Mouse (Mus musculus) stomach, postnatal 0 days (tissue): ENCODE results near the gene Tbrg4. TPM values are rescaled to one million over a fixed set of nuclear protein-coding genes. Genes with fewer than 3 reads are reported as not detected.
"Not testable (repeated sequence)": the region's sequence is repeated elsewhere in the genome, so short reads cannot be mapped to it uniquely, and the experiment has no call there.

Experiments used
- ATAC-seq: fragments of 200-750 bp; cut with Nextera tagmentation; 2 replicates; pipeline ENCODE4 v1.8.0; 2017; ENCODE audit not compliant: low FRiP score, low TSS enrichment
- DNase-seq: peaks from one replicate; pipeline ENCODE4 v3.0.0-alpha.2; 2016; ENCODE audit warnings: low spot score
- H3K27ac ChIP-seq: fragments of 300-500 bp; sonication (generic); replicated peaks from 2 replicates; pipeline ENCODE4 v1.5.1; 2014; ENCODE audit warnings: mild to moderate bottlenecking, control low read depth
- H3K27me3 ChIP-seq: fragments of 300-500 bp; sonication (generic); 2 replicates; pipeline ENCODE4 v1.6.1; 2014; ENCODE audit warnings: low read length; ENCODE audit not compliant: control insufficient read depth, insufficient read depth
- H3K36me3 ChIP-seq: fragments of 300-500 bp; sonication (generic); 2 replicates; pipeline ENCODE4 v1.6.1; 2014; ENCODE audit warnings: low read length, mixed read lengths; ENCODE audit not compliant: control insufficient read depth, insufficient read depth
- H3K4me1 ChIP-seq: fragments of 300-500 bp; sonication (generic); replicated peaks from 2 replicates; pipeline ENCODE4 v1.6.1; 2014; ENCODE audit warnings: antibody characterized with exemption; ENCODE audit not compliant: control insufficient read depth, insufficient read depth
- H3K4me2 ChIP-seq: fragments of 300-500 bp; sonication (generic); replicated peaks from 2 replicates; pipeline ENCODE4 v1.6.1; 2014; ENCODE audit warnings: low read depth, mild to moderate bottlenecking, control low read depth, moderate library complexity
- H3K4me3 ChIP-seq: fragments of 300-500 bp; sonication (generic); 2 replicates; pipeline ENCODE4 v1.5.1; 2014; ENCODE audit warnings: low read depth, low read length, control low read depth
- H3K9ac ChIP-seq: fragments of 300-500 bp; sonication (generic); 2 replicates; pipeline ENCODE4 v1.6.1; 2014; ENCODE audit warnings: mild to moderate bottlenecking, low read length, control low read depth, mixed read lengths
- H3K9me3 ChIP-seq: fragments of 300-500 bp; sonication (generic); 2 replicates; pipeline ENCODE4 v1.6.1; 2016; ENCODE audit warnings: low read length; ENCODE audit not compliant: control insufficient read depth
- CTCF ChIP-seq: IDR thresholded peaks from 2 replicates; pipeline ENCODE4 v1.5.1; 2016; ENCODE audit warnings: antibody characterized with exemption, low read depth, mild to moderate bottlenecking, moderate library complexity
- EP300 ChIP-seq: optimal IDR thresholded peaks from 2 replicates; pipeline ENCODE3; 2016; ENCODE audit warnings: antibody characterized with exemption
- WGBS: fragments of 180-500 bp; shearing (Covaris S2); extraction: QIAGEN DNeasy Blood & Tissue Kit; methylation state at CpG from one replicate; pipeline ENCODE4 v1.1.7; 2014; 5-methylcytosine and 5-hydroxymethylcytosine counted together
- polyA plus RNA-seq: library from polyadenylated mRNA; unstranded; fragments of >200 nt; fragmentation: Nextera tagmentation; extraction: Ambion mirVana; gene quantifications from 2 replicates; pipeline ENCODE4 v1.2.1, GENCODE M21; 2015

The Tbrg4 gene
- polyA plus RNA-seq, 1 experiment from 2014 or later, result 29.3 TPM

DNA sequence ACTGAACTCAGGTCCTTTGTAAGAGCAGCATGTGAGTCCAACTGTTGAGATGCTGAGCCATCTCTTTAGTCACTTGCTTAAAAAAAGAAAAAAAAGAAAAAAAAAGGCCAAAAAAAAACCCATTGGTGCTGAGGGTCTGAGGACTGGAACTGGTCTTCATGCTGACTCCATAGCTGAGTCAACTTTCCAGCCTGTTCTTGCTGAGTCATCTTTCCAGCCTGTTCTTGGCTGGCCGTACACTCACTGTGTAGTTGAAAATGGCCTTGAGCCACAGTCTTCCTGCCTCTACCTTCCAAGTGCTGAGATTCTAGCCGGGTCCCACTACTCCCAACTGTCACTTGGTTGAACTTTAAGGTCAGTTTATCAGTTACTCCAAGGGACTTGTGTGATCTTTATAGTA, 40.8 kb upstream of the Tbrg4 start:
- no peaks in the 10 kb centered on the region for H3K4me1 ChIP-seq
- H3K27ac ChIP-seq, result no peak overlapping the region
- TF ChIP-seq EP300, result no peak
- TF ChIP-seq CTCF, result no peak
- H3K9ac ChIP-seq, result no peak overlapping the region
- no peak overlapping the region for H3K4me3 ChIP-seq
- H3K9me3 ChIP-seq, result no peaks in the 10 kb centered on the region
- WGBS, result 62% methylated on average over 2 of the region's 2 CpGs
- DNase-seq (no peak), ATAC-seq (no peak)
- H3K36me3 ChIP-seq, result no peaks in the 10 kb centered on the region
- H3K4me2 ChIP-seq, result no peak overlapping the region
- no peaks in the 10 kb centered on the region for H3K27me3 ChIP-seq

DNA sequence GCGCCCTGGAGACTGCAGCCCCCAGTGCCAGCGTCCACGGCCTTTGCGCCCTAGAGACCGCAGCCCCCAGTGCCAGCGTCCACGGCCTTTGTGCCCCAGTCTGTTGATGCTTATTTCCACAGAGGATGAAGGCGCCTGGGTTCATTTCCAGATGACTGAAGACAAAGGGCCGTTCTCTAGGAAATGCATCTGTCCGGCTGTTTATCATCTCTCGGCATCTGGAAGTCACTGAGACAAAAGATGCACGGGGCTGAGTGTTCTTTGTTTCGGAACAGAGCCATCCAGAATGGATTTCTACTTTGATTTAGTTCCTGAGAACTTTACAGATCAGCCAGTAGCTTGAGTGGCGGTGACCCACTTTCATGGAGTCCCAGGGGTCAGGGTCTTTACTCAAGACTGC, 35.3 kb upstream of the Tbrg4 start:
- ATAC-seq (no peak), DNase-seq (no peak)
- Histone ChIP-seq H3K9me3 (no peaks in the 10 kb centered on the region), H3K4me1 (no peaks in the 10 kb centered on the region), H3K27ac (no peak overlapping the region), H3K36me3 (no peaks in the 10 kb centered on the region), H3K4me3 (no peak overlapping the region), H3K9ac (no peak overlapping the region), H3K4me2 (no peak overlapping the region), H3K27me3 (no peaks in the 10 kb centered on the region)
- 72% methylated on average over 14 of the region's 14 CpGs for WGBS
- no peak for TF ChIP-seq EP300
- no peak for TF ChIP-seq CTCF

DNA sequence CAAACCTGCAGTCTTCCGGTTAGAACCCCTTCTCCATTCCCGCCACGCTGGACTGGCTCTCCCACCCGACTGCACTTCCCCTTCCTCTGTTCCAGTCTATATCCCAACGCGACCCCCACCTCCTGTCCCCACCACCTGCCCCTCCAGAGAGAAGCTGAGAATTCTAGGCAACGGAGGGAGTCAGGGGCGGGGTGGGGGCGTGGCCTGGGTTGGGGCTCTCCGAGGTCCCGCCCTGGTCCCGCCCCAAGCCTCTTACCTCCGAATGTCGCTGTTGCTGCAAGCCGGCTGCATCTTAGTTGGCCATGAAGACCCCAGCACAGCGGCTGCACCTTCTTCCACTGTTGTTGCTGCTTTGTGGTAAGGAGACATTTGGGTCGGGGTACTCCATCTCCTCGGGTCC, 32.4 kb upstream of the Tbrg4 start, which contains the start of gene Ramp3:
TSS of gene Ramp3 (plus strand) at position 251 of the 400 bp plus-strand sequence.
- Histone ChIP-seq H3K4me2 (peak within 1 kb of the TSS; percentile 67), H3K36me3 (no peaks in the 10 kb centered on the region), H3K4me1 (no peaks in the 10 kb centered on the region), H3K9ac (peak within 1 kb of the TSS; percentile 45), H3K27me3 (no peaks in the 10 kb centered on the region), H3K27ac (no peak within 1 kb of the TSS), H3K9me3 (no peaks in the 10 kb centered on the region), H3K4me3 (peak within 1 kb of the TSS; percentile 45)
- DNase-seq (peak; percentile 75), ATAC-seq (peak; percentile 51)
- WGBS, result under 1% methylated on average over 18 of the region's 18 CpGs
- TF ChIP-seq CTCF (peak; percentile 30; the same call in 1 of the 2 replicates), EP300 (no peak)

DNA sequence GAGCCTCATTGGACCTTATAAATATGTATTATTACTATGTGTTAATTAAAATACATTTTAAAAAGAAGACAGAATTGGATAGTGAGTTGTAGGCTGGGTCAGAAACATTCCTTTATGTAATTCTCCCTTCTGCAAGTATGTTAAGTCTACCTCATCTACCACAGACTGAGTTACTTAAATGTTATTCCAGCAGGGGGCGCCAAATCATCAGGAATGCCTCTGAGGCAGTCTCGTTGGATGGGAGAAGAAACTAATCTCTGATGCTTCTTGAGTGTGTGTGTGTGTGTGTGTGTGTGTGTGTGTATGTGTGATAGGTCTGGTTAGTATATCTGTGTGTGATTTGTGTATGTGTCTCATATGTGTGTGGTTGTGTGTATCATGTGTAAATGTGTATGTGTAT, 29.0 kb upstream of the Tbrg4 start:
- H3K4me2 ChIP-seq, result no peak overlapping the region
- H3K4me1 ChIP-seq, result no peaks in the 10 kb centered on the region
- DNase-seq (peak; percentile 78), ATAC-seq (peak; percentile 49)
- H3K36me3 ChIP-seq, result no peaks in the 10 kb centered on the region
- no peaks in the 10 kb centered on the region for H3K27me3 ChIP-seq
- no peak overlapping the region for H3K27ac ChIP-seq
- no peak overlapping the region for H3K4me3 ChIP-seq
- TF ChIP-seq EP300 (no peak), CTCF (peak; percentile 95)
- no peaks in the 10 kb centered on the region for H3K9me3 ChIP-seq
- WGBS, result 1% methylated on average over 2 of the region's 2 CpGs
- no peak overlapping the region for H3K9ac ChIP-seq

DNA sequence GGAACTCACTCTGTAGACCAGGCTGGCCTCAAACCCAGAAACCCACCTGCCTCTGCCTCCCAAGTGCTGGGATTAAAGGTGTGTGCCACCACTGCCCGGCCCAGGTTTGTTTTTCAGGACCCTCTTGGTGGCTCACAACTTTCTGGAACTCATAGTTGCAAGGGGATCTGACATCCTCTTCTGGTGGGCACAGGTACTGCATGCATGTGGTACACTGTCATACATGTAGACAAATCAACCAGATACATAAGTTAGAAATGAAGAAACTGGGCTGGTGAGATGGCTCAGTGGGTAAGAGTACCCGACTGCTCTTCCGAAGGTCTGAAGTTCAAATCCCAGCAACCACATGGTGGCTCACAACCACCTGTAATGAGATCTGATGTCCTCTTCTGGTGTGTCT, 27.1 kb upstream of the Tbrg4 start:
- ATAC-seq, H3K27me3 ChIP-seq, H3K9ac ChIP-seq, H3K27ac ChIP-seq, H3K9me3 ChIP-seq, H3K36me3 ChIP-seq, H3K4me1 ChIP-seq, H3K4me3 ChIP-seq, DNase-seq, H3K4me2 ChIP-seq: not testable (repeated sequence)
- TF ChIP-seq CTCF, result peak; percentile 61
- WGBS, result 81% methylated on average over 3 of the region's 3 CpGs

DNA sequence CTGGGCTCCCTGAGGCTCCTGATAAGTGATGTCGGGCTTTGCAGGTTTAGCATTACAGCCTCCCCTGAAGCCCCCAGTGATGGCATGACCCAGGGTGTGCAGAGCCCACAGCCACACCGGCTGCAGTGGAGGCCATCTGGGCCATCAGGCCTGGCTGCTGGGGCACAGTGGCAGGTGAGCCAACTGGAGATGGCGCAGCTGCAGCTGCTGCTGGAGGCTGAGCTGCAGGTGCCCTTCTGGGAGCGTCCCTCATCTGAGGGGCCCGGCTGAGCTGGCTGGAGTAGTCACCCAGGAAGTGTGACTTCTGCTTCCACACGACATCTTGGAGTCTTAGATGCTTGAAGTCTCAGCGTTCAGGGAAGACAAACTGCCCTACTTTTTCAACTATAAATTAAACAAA, 24.7 kb upstream of the Tbrg4 start:
- TF ChIP-seq CTCF, result no peak
- TF ChIP-seq EP300, result no peak
- H3K4me2 ChIP-seq, result no peak overlapping the region
- no peaks in the 10 kb centered on the region for H3K9me3 ChIP-seq
- no peak overlapping the region for H3K4me3 ChIP-seq
- ATAC-seq (no peak), DNase-seq (no peak)
- WGBS, result 59% methylated on average over 7 of the region's 7 CpGs
- H3K36me3 ChIP-seq, result no peaks in the 10 kb centered on the region
- no peak overlapping the region for H3K27ac ChIP-seq
- H3K27me3 ChIP-seq, result no peaks in the 10 kb centered on the region
- no peak overlapping the region for H3K9ac ChIP-seq
- no peaks in the 10 kb centered on the region for H3K4me1 ChIP-seq
